In genomic region chr10:33653142-33653541, GRCm38 (mm10) we compare ENCODE assay signal across 9 mouse cellular contexts. TPM values are rescaled to one million over a fixed set of nuclear protein-coding genes. Genes with fewer than 3 reads are reported as not detected.
DNase-seq lines count a peak whose midpoint lies in the region; ATAC-seq and TF ChIP-seq lines count a peak whose summit lies in the region.
"Had no signal": no experiment of that assay in that cellular context is flagged by ENCODE, and none has a peak within 500 bp of the region (broad histone marks: within the 10 kb centered on the region; RNA-seq: fewer than 3 reads in every experiment).

No protein-coding gene starts in this region.

- H3K27ac ChIP-seq in intestine, embryonic 14.5 days (ENCODE audit: low read depth) = no peak overlapping the region
- H3K27ac ChIP-seq in intestine, embryonic 16.5 days (ENCODE audit: low read length) = no peak overlapping the region
- H3K27ac ChIP-seq: liver, embryonic 15.5 days had no signal

- H3K4me1 ChIP-seq in intestine, embryonic 14.5 days (replicated peaks; ENCODE audit: control insufficient read depth, insufficient read depth, low read length) = no peaks in the 10 kb centered on the region
- no peaks in the 10 kb centered on the region for H3K4me1 ChIP-seq in intestine, embryonic 16.5 days (ENCODE audit: control insufficient read depth, insufficient read depth, low read length)
- no peaks in the 10 kb centered on the region for H3K4me1 ChIP-seq in G1E (ENCODE audit: insufficient read depth, low read depth, low read length)
- H3K4me1 ChIP-seq: liver, embryonic 15.5 days had no signal

- no peaks in the 10 kb centered on the region for H3K9me3 ChIP-seq in intestine, embryonic 14.5 days (ENCODE audit: control insufficient read depth, low read length)
- no peaks in the 10 kb centered on the region for H3K9me3 ChIP-seq in intestine, embryonic 16.5 days (ENCODE audit: control insufficient read depth, low read length)
- H3K9me3 ChIP-seq in G1E (replicated peaks) = no peaks in the 10 kb centered on the region
- H3K9me3 ChIP-seq: liver, embryonic 15.5 days had no signal

- TF ChIP-seq CTCF in G1E (IDR thresholded peaks at IDR 0.05; ENCODE audit: low read depth, low read length) = peak; percentile 25; the same call in 1 of the 2 replicates

- H3K27me3 ChIP-seq in intestine, embryonic 14.5 days (replicated peaks; ENCODE audit: control insufficient read depth, insufficient read depth, low read length) = no peaks in the 10 kb centered on the region
- no peaks in the 10 kb centered on the region for H3K27me3 ChIP-seq in intestine, embryonic 16.5 days (replicated peaks; ENCODE audit: control insufficient read depth, insufficient read depth, low read length)
- no peaks in the 10 kb centered on the region for H3K27me3 ChIP-seq in G1E (ENCODE audit: insufficient read depth, low read length)
- H3K27me3 ChIP-seq: liver, embryonic 15.5 days had no signal

- no peak overlapping the region for H3K4me2 ChIP-seq in intestine, embryonic 14.5 days (ENCODE audit: low read length)
- H3K4me2 ChIP-seq in intestine, embryonic 16.5 days (ENCODE audit: low read depth, low read length) = no peak overlapping the region
- H3K4me2 ChIP-seq: liver, embryonic 15.5 days had no signal

- no peak overlapping the region for H3K4me3 ChIP-seq in intestine, embryonic 14.5 days (ENCODE audit: low read depth, low read length)
- no peak overlapping the region for H3K4me3 ChIP-seq in intestine, embryonic 16.5 days (ENCODE audit: low read length)
- no peak overlapping the region for H3K4me3 ChIP-seq in G1E (ENCODE audit: low read depth, low read length)
- H3K4me3 ChIP-seq: liver, embryonic 15.5 days had no signal

- no peaks in the 10 kb centered on the region for H3K36me3 ChIP-seq in intestine, embryonic 14.5 days (ENCODE audit: control insufficient read depth, insufficient read depth, low read length)
- H3K36me3 ChIP-seq in intestine, embryonic 16.5 days (ENCODE audit: control insufficient read depth, insufficient read depth, low read length) = no peaks in the 10 kb centered on the region
- no peaks in the 10 kb centered on the region for H3K36me3 ChIP-seq in G1E (replicated peaks)
- H3K36me3 ChIP-seq: liver, embryonic 15.5 days had no signal

- peak; percentile 69 for DNase-seq in intestine, embryonic 14.5 days (ENCODE audit: low spot score)
- no peak for DNase-seq in G1E (ENCODE audit: low spot score)
- peak; percentile 60 for DNase-seq in brain, embryonic 18.5 days (ENCODE audit: low read depth, low spot score)
- DNase-seq in frontal cortex, adult 2 months (ENCODE audit: extremely low spot score in 1 of 2, low spot score in 1 of 2) = peak; percentile 73 to 93
- peak; percentile 86 to 95 for DNase-seq in left cerebral cortex, adult 18-20 months (ENCODE audit: low spot score in 2 of 2)
- peak; percentile 92 for DNase-seq in right cerebral cortex, postnatal 14 days
- DNase-seq in yolk sac, embryonic 10.5 days (ENCODE audit: low spot score) = no peak

- ATAC-seq in intestine, embryonic 14.5 days (replicated peaks; ENCODE audit: low FRiP score, low TSS enrichment, low read depth) = no peak
- ATAC-seq in intestine, embryonic 16.5 days = no peak
- no peak for ATAC-seq in G1E (ENCODE audit: extremely low read depth, insufficient number of reproducible peaks, low FRiP score, poor library complexity, severe bottlenecking)

- no peak overlapping the region for H3K9ac ChIP-seq in intestine, embryonic 14.5 days (ENCODE audit: low read length)
- H3K9ac ChIP-seq in intestine, embryonic 16.5 days (ENCODE audit: low read depth, low read length) = no peak overlapping the region
- H3K9ac ChIP-seq: liver, embryonic 15.5 days had no signal

RNA-seq across cellular contexts. Expression of gene Clvs2, which starts 28.6 kb away (rescaled TPM):
- 1.0 and 2.5 TPM in 2 replicates for polyA plus RNA-seq in intestine, embryonic 14.5 days (2014; fragmentation: Nextera tagmentation; extraction: Ambion mirVana)
- polyA plus RNA-seq in intestine, embryonic 16.5 days (2015; fragmentation: Nextera tagmentation; extraction: Ambion mirVana) = 0.55 and 0.62 TPM in 2 replicates
- not detected in 2 replicates for total RNA-seq in G1E (2014; fragmentation: Nextera tagmentation)
- total RNA-seq in G1E (2017) = 0.06 and 0.27 TPM in 2 replicates
- polyA plus RNA-seq in G1E (2012) = not detected in 2 replicates
- 35.8 and 37.8 TPM in 2 replicates for polyA plus RNA-seq in frontal cortex, adult 2 months (2012; rRNA removed)
- 10 to 100 TPM; 61.1 to 62.2 TPM for total RNA-seq in left cerebral cortex, adult 18-20 months (2021)
- polyA plus RNA-seq: liver, embryonic 15.5 days had no signal

Comparison
In these comparisons a context has a peak if more than half of its experiments do, and no peak if none do; other contexts are left out.
1. DNase-seq: peak in intestine, embryonic 14.5 days (single experiment), brain, embryonic 18.5 days (single experiment), frontal cortex, adult 2 months (2 of 2), left cerebral cortex, adult 18-20 months (2 of 2) and right cerebral cortex, postnatal 14 days (single experiment); none in G1E (single experiment) and yolk sac, embryonic 10.5 days (single experiment).
2. RNA of gene Clvs2, which starts 28.6 kb away (polyA plus RNA-seq): 35.8 to 37.8 TPM in frontal cortex, adult 2 months; 1.0 to 2.5 TPM in intestine, embryonic 14.5 days, 0.55 to 0.62 TPM in intestine, embryonic 16.5 days and not detected in G1E; every median in the first group is over 10 times any median in the second.